Comparison of ENCODE assay signal across 8 mouse cellular contexts in genomic region chr6:94183354-94183851, GRCm38 (mm10).
A peak's percentile ranks its signal among the peaks of the same experiment; 100 is the strongest.
DNase-seq lines count a peak whose midpoint lies in the region; ATAC-seq and TF ChIP-seq lines count a peak whose summit lies in the region.

No protein-coding gene starts in this region.

- DNase-seq in left cerebral cortex, adult 2 months (ENCODE audit: extremely low spot score in 1 of 2, low spot score in 2 of 2): no peak
- no peak for DNase-seq in left cerebral cortex, adult 11 months (ENCODE audit: low spot score)
- peak; percentile 56 to 77 for DNase-seq in heart, adult 9 months (ENCODE audit: low spot score in 2 of 2)
- peak; percentile 52 for DNase-seq in kidney, postnatal 0 days (ENCODE audit: low spot score)
- DNase-seq in frontal cortex, postnatal 36 days (ENCODE audit: low spot score in 2 of 2): no peak
- DNase-seq in spleen, postnatal 4 days (ENCODE audit: low spot score in 2 of 2): no peak
- no peak for DNase-seq in embryo, embryonic 11 days

- peak overlapping the region; percentile 32; the same call in 1 of the 2 replicates for H3K4me2 ChIP-seq in kidney, postnatal 0 days (ENCODE audit: low read length)

- no peaks in the 10 kb centered on the region for H3K36me3 ChIP-seq in kidney, postnatal 0 days (ENCODE audit: insufficient read depth, low read length)

- no peak overlapping the region for H3K9ac ChIP-seq in kidney, postnatal 0 days (ENCODE audit: low read depth, low read length)

- peak overlapping the region; percentile 13; the same call in 1 of the 2 replicates for H3K4me3 ChIP-seq in left cerebral cortex, adult 2 months
- peak overlapping the region; percentile 15 for H3K4me3 ChIP-seq in brown adipose tissue, adult 24 weeks (ENCODE audit: insufficient read depth, low read depth, low read length)
- no peak overlapping the region for H3K4me3 ChIP-seq in kidney, postnatal 0 days (replicated peaks; ENCODE audit: low read depth, low read length)

- 43% methylated on average over 14 of the region's 14 CpGs for WGBS in kidney, postnatal 0 days

- no peak for ATAC-seq in kidney, postnatal 0 days (replicated peaks; ENCODE audit: low FRiP score, low read depth)

- H3K27ac ChIP-seq in left cerebral cortex, adult 2 months: no peak overlapping the region
- H3K27ac ChIP-seq in brown adipose tissue, adult 24 weeks (replicated peaks; ENCODE audit: low read depth, low read length): peak overlapping the region; percentile 53
- H3K27ac ChIP-seq in kidney, postnatal 0 days: peak overlapping the region; percentile 57

- peaks cover 34% of the 10 kb centered on the region for H3K4me1 ChIP-seq in brown adipose tissue, adult 24 weeks (ENCODE audit: control insufficient read depth, insufficient read depth, insufficient read length, low read length)
- H3K4me1 ChIP-seq in kidney, postnatal 0 days (replicated peaks; ENCODE audit: insufficient read depth, low read length): peaks cover 44% of the 10 kb centered on the region

- intact Hi-C loops in left cerebral cortex, adult 2 months (cut with DNase I): no loop called here

- no peaks in the 10 kb centered on the region for H3K9me3 ChIP-seq in kidney, postnatal 0 days (replicated peaks; ENCODE audit: low read length)

- no peak for TF ChIP-seq CTCF in left cerebral cortex, adult 2 months (IDR thresholded peaks at IDR 0.05)
- TF ChIP-seq CTCF in kidney, postnatal 0 days (IDR thresholded peaks at IDR 0.05; ENCODE audit: low read depth): no peak

- no peaks in the 10 kb centered on the region for H3K27me3 ChIP-seq in kidney, postnatal 0 days (ENCODE audit: insufficient read depth, low read length)

Comparison
In these comparisons a context has a peak if more than half of its experiments do, and no peak if none do; other contexts are left out.
1. DNase-seq: peak in heart, adult 9 months (2 of 2) and kidney, postnatal 0 days (single experiment); none in left cerebral cortex, adult 2 months (0 of 2), left cerebral cortex, adult 11 months (single experiment), frontal cortex, postnatal 36 days (0 of 2), spleen, postnatal 4 days (0 of 2) and embryo, embryonic 11 days (single experiment).